In genomic region chr15:78779253-78779652, GRCm38 (mm10) we compare ENCODE assay signal across 1 mouse cellular context.
TF ChIP-seq lines count a peak whose summit lies in the region.

No protein-coding gene starts in this region.

TF ChIP-seq in MEL, 35 proteins besides CTCF, POLR2A, EP300 and RAD21 (continued from another document):
- TF ChIP-seq TAL1 (IDR thresholded peaks at IDR 0.05; ENCODE audit: low read length): no peak
- no peak for TF ChIP-seq GATA1 (IDR thresholded peaks at IDR 0.05; ENCODE audit: low read depth, low read length)
